Mouse (Mus musculus) megakaryocyte, embryonic 14.5 days (primary cell): ENCODE measurements around the gene Bdnf.

Experiments
- FLI1 ChIP-seq: IDR thresholded peaks from 2 replicates; pipeline ENCODE4 v1.6.1; 2012; ENCODE audit warnings: low read length, inconsistent platforms, mixed read lengths
- GATA1 ChIP-seq: IDR thresholded peaks from 3 replicates; pipeline ENCODE4 v1.6.1; 2012; ENCODE audit warnings: mixed read lengths, low read length, inconsistent platforms, borderline replicate concordance

DNA sequence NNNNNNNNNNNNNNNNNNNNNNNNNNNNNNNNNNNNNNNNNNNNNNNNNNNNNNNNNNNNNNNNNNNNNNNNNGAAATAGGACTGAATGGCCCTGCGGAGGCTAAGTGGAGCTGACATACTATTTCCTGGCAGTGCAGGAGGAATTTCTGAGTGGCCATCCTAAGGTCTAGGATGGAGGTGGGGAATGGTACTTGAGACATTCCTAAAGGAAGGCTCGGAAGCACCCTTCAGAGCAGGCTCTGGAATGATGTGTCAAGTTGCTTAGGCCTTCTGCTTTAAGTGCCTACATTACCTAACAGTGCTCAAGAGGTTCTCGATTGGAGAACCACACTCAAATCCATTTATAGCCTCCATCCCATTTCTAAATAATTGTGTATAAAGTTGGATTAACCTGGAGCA, 50.8 kb downstream of the Bdnf start:
- TF ChIP-seq GATA1 (no peak), FLI1 (no peak)
